Mouse (Mus musculus): ENCODE data around the gene Iqce.

Gene Iqce

DNA sequence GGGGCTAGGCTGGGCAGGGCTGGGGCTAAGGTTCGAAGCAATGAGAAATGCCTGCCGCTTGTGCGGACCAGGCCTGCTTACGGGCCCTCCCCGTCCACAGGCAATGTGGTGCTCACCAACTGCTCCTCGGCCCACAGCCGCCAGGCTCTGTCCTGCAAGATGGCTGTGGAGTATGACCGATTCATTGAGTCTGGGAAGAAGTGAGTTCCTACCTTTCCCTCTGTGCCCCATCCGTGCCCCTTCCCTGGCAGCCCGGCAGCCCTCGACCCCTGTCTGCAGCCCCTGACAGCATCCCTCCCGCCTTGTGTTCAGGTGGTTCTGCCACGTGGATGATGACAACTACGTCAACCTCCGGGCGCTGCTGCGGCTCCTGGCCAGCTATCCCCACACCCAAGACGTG is 90.0 kb downstream of the Iqce start:
- no peak for DNase-seq

All from layer of hippocampus, adult 9-11 months (tissue).